ENCODE assay signal across 24 mouse cellular contexts in the genomic region with DNA sequence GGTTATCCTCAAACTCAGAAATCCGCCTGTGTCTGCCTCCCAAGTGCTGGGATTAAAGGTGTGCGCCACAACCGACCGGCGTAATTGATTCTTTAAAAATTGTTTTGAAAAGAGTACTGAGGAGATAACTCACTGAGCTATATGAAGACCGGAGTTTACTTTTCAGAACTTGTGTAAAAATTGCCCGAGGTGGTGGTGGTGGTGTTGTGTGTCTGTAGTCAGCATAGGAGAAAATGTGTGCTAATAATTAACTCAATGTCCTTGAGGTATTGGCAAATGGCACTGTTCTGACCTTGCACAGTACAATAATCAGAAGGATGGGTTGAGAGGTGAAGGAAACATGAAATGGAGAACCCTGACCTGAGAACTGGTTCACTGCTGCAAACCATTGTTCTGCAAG. TPM values are rescaled to one million over a fixed set of nuclear protein-coding genes. Genes with fewer than 3 reads are reported as not detected.
DNase-seq lines count a peak whose midpoint lies in the region; ATAC-seq and TF ChIP-seq lines count a peak whose summit lies in the region.
"Had no signal": no experiment of that assay in that cellular context is flagged by ENCODE, and none has a peak within 500 bp of the region (broad histone marks: within the 10 kb centered on the region; RNA-seq: fewer than 3 reads in every experiment).

No protein-coding gene starts in this region.

- H3K9ac ChIP-seq in CH12.LX (ENCODE audit: insufficient read depth, low read depth), result no peak overlapping the region
- H3K9ac ChIP-seq in intestine, embryonic 16.5 days (ENCODE audit: low read depth, low read length), result no peak overlapping the region
- no peak overlapping the region for H3K9ac ChIP-seq in liver, embryonic 16.5 days (ENCODE audit: low read depth, low read length)

- H3K4me2 ChIP-seq in CH12.LX (ENCODE audit: insufficient read depth, low read depth, poor library complexity, severe bottlenecking), result peak overlapping the region; percentile 24; the same call in 1 of the 2 replicates
- no peak overlapping the region for H3K4me2 ChIP-seq in intestine, embryonic 16.5 days (ENCODE audit: low read depth, low read length)
- peak overlapping the region; percentile 1; the same call in 1 of the 2 replicates for H3K4me2 ChIP-seq in liver, embryonic 16.5 days (ENCODE audit: low read depth, low read length)

- no peak overlapping the region for H3K4me3 ChIP-seq in kidney, adult 2 months (ENCODE audit: insufficient read depth, low read depth, low read length)
- H3K4me3 ChIP-seq in CH12.LX (replicated peaks in 1 of 3; ENCODE audit: low read depth in 2 of 3, low read length in 2 of 3, poor library complexity in 1 of 3), result no peak overlapping the region
- H3K4me3 ChIP-seq in intestine, embryonic 16.5 days (ENCODE audit: low read length), result no peak overlapping the region
- H3K4me3 ChIP-seq in liver, embryonic 16.5 days (ENCODE audit: low read depth, low read length), result 0 out of 2 replicates have a peak overlapping the region, but pooled peaks have one; percentile 7
- H3K4me3 ChIP-seq: embryonic facial prominence, embryonic 10.5 days; heart, embryonic 10.5 days; hindbrain, embryonic 10.5 days; midbrain, embryonic 10.5 days had no signal

- no peak for TF ChIP-seq EP300 in CH12.LX (IDR thresholded peaks at IDR 0.05; ENCODE audit: low read length)

- no peaks in the 10 kb centered on the region; the same call in 1 of the 2 replicates for H3K36me3 ChIP-seq in kidney, adult 2 months (ENCODE audit: control insufficient read depth, insufficient read depth, low read length)
- no peaks in the 10 kb centered on the region for H3K36me3 ChIP-seq in CH12.LX (replicated peaks in 1 of 2; ENCODE audit: control insufficient read depth in 1 of 2, insufficient read depth in 1 of 2, low read length in 1 of 2)
- H3K36me3 ChIP-seq in intestine, embryonic 16.5 days (ENCODE audit: control insufficient read depth, insufficient read depth, low read length), result no peaks in the 10 kb centered on the region
- H3K36me3 ChIP-seq in liver, embryonic 16.5 days (ENCODE audit: control insufficient read depth, insufficient read depth), result peaks cover 5% of the 10 kb centered on the region; the same call in 1 of the 2 replicates
- H3K36me3 ChIP-seq: embryonic facial prominence, embryonic 10.5 days; heart, embryonic 10.5 days; hindbrain, embryonic 10.5 days; midbrain, embryonic 10.5 days had no signal

- in situ Hi-C loops in CH12.LX (cut with MboI; ENCODE audit: low pct_ligation_motif_present, low pct_unique_long_range_greater_than_20kb, low sequenced_read_pairs), result loop anchor here (10.0 kb wide), 1 partner anchor 53 kb away; no protein-coding TSS in a partner anchor

- TF ChIP-seq CTCF in kidney, adult 2 months (conservative IDR thresholded peaks at IDR 0.05; ENCODE audit: insufficient read depth, insufficient read length, low read depth, low read length), result no peak
- no peak for TF ChIP-seq CTCF in CH12.LX (conservative IDR thresholded peaks at IDR 0.05 in 1 of 2, IDR thresholded peaks at IDR 0.05 in 1 of 2; ENCODE audit: low read depth in 2 of 2, low read length in 2 of 2)

- no peak for TF ChIP-seq POLR2A in kidney, adult 2 months (IDR thresholded peaks at IDR 0.05; ENCODE audit: low read depth, low read length)
- TF ChIP-seq POLR2A in CH12.LX (IDR thresholded peaks at IDR 0.05; ENCODE audit: low read depth, low read length), result no peak

- dilution Hi-C loops in CH12.LX (cut with MboI; ENCODE audit: extremely low pct_ligation_motif_present, extremely low pct_unique_long_range_greater_than_20kb, low sequenced_read_pairs), result no loop called here

- H3K4me1 ChIP-seq in kidney, adult 2 months (ENCODE audit: control insufficient read depth, insufficient read depth, low read length), result peaks cover 10% of the 10 kb centered on the region
- peaks cover 8 to 29% of the 10 kb centered on the region in 2 experiments; a peak in 3 of 4 replicates for H3K4me1 ChIP-seq in CH12.LX (ENCODE audit: control insufficient read depth in 1 of 2, insufficient read depth in 2 of 2)
- H3K4me1 ChIP-seq in intestine, embryonic 16.5 days (ENCODE audit: control insufficient read depth, insufficient read depth, low read length), result peaks cover 5% of the 10 kb centered on the region
- peaks cover 22% of the 10 kb centered on the region for H3K4me1 ChIP-seq in liver, embryonic 16.5 days (ENCODE audit: control insufficient read depth, low read depth, low read length)

- WGBS in kidney, adult 2 months, result 64% methylated on average over 7 of the region's 7 CpGs
- WGBS in intestine, embryonic 16.5 days, result 70% methylated on average over 7 of the region's 7 CpGs
- WGBS in liver, embryonic 16.5 days (ENCODE audit: insufficient replicate concordance), result 83% methylated on average over 7 of the region's 7 CpGs

- TF ChIP-seq RAD21 in CH12.LX (IDR thresholded peaks at IDR 0.05; ENCODE audit: low read depth, low read length), result no peak

- no peaks in the 10 kb centered on the region for H3K79me2 ChIP-seq in CH12.LX (replicated peaks; ENCODE audit: control insufficient read depth, extremely low read depth, insufficient read depth, poor library complexity, severe bottlenecking)

- H3K27ac ChIP-seq in kidney, adult 2 months (ENCODE audit: insufficient read depth, low read depth, low read length), result peak overlapping the region; percentile 75
- 0 out of 2 replicates have a peak overlapping the region, but pooled peaks have one; percentile 28 for H3K27ac ChIP-seq in CH12.LX (ENCODE audit: insufficient read depth, low read depth)
- H3K27ac ChIP-seq in intestine, embryonic 16.5 days (ENCODE audit: low read length), result peak overlapping the region; percentile 63
- H3K27ac ChIP-seq in liver, embryonic 16.5 days (ENCODE audit: low read length), result peak overlapping the region; percentile 53; the same call in 1 of the 2 replicates
- H3K27ac ChIP-seq: embryonic facial prominence, embryonic 10.5 days; heart, embryonic 10.5 days; hindbrain, embryonic 10.5 days; kidney, postnatal 0 days; midbrain, embryonic 10.5 days had no signal

- H3K27me3 ChIP-seq in kidney, adult 2 months (replicated peaks; ENCODE audit: control insufficient read depth, insufficient read depth, low read length), result no peaks in the 10 kb centered on the region
- H3K27me3 ChIP-seq in CH12.LX (replicated peaks), result no peaks in the 10 kb centered on the region
- no peaks in the 10 kb centered on the region for H3K27me3 ChIP-seq in intestine, embryonic 16.5 days (replicated peaks; ENCODE audit: control insufficient read depth, insufficient read depth, low read length)
- H3K27me3 ChIP-seq in liver, embryonic 16.5 days (ENCODE audit: control insufficient read depth, insufficient read depth, low read depth, low read length), result no peaks in the 10 kb centered on the region

- peak; percentile 68 for DNase-seq in kidney, adult 2 months
- DNase-seq in kidney, postnatal 14 days, result no peak
- DNase-seq in CH12.LX (ENCODE audit: extremely low read depth), result no peak
- no peak for DNase-seq in cerebellum, adult 18-20 months
- DNase-seq in right cerebral cortex, adult 18-20 months, result no peak
- DNase-seq: cerebellum, adult 9-10 months; gastrocnemius, postnatal 36 days; lung, adult 18-20 months; lung, postnatal 14 days; thymus, postnatal 25 days had no signal

- peak; percentile 21; the same call in 1 of the 2 replicates for ATAC-seq in intestine, embryonic 16.5 days
- no peak for ATAC-seq in liver, embryonic 16.5 days (ENCODE audit: low read depth)
- ATAC-seq: forebrain, embryonic 16.5 days had no signal

- no peaks in the 10 kb centered on the region for H3K9me3 ChIP-seq in CH12.LX (replicated peaks; ENCODE audit: low read length)
- no peaks in the 10 kb centered on the region for H3K9me3 ChIP-seq in intestine, embryonic 16.5 days (ENCODE audit: control insufficient read depth, low read length)
- H3K9me3 ChIP-seq in liver, embryonic 16.5 days (replicated peaks; ENCODE audit: control insufficient read depth, low read length), result no peaks in the 10 kb centered on the region
- H3K9me3 ChIP-seq: embryonic facial prominence, embryonic 10.5 days; heart, embryonic 10.5 days; hindbrain, embryonic 10.5 days; midbrain, embryonic 10.5 days had no signal

RNA-seq across cellular contexts. Expression of gene Hist1h2bc, which starts 3.9 kb away (rescaled TPM):
- polyA plus RNA-seq in kidney, adult 2 months (2012; rRNA removed), result 473 and 571 TPM in 2 replicates
- total RNA-seq in CH12.LX (2012; rRNA removed) (436 and 456 TPM in 2 replicates), CH12.LX (2014; rRNA removed) (16.1 and 17.4 TPM in 2 replicates)
- polyA plus RNA-seq in CH12.LX (2012; ENCODE audit: insufficient read length, low read depth), result 1.1 and 2.2 TPM in 2 replicates
- polyA plus RNA-seq in intestine, embryonic 16.5 days (2015; fragmentation: Nextera tagmentation; extraction: Ambion mirVana), result 101 and 110 TPM in 2 replicates
- polyA plus RNA-seq in liver, embryonic 16.5 days (2015; fragmentation: Nextera tagmentation; extraction: Ambion mirVana), result 202 and 220 TPM in 2 replicates

RNA-seq across cellular contexts. Expression of gene Hist1h2ac, which starts 4.2 kb away (rescaled TPM):
- polyA plus RNA-seq in kidney, adult 2 months (2012; rRNA removed), result 0.43 and 0.44 TPM in 2 replicates
- total RNA-seq in CH12.LX (2012; rRNA removed), result 114 and 122 TPM in 2 replicates
- total RNA-seq in CH12.LX (2014; rRNA removed), result 0.96 and 0.97 TPM in 2 replicates
- 0.14 TPM in 1 of 2 replicates, not detected in the other for polyA plus RNA-seq in CH12.LX (2012; ENCODE audit: insufficient read length, low read depth)
- polyA plus RNA-seq in intestine, embryonic 16.5 days (2015; fragmentation: Nextera tagmentation; extraction: Ambion mirVana), result 0.94 and 1.0 TPM in 2 replicates
- 1.2 and 1.5 TPM in 2 replicates for polyA plus RNA-seq in liver, embryonic 16.5 days (2015; fragmentation: Nextera tagmentation; extraction: Ambion mirVana)

RNA-seq across cellular contexts. Expression of gene Hist1h1t, which starts 7.7 kb away (rescaled TPM):
- not detected in 2 replicates for polyA plus RNA-seq in kidney, adult 2 months (2012; rRNA removed)
- total RNA-seq in CH12.LX (2012; rRNA removed) (0.38 and 0.76 TPM in 2 replicates), CH12.LX (2014; rRNA removed) (not detected in 2 replicates)
- not detected in 2 replicates for polyA plus RNA-seq in CH12.LX (2012; ENCODE audit: insufficient read length, low read depth)
- polyA plus RNA-seq in intestine, embryonic 16.5 days (2015; fragmentation: Nextera tagmentation; extraction: Ambion mirVana), result 0.15 and 0.20 TPM in 2 replicates
- 0.13 TPM in 1 of 2 replicates, not detected in the other for polyA plus RNA-seq in liver, embryonic 16.5 days (2015; fragmentation: Nextera tagmentation; extraction: Ambion mirVana)
- total RNA-seq: adrenal gland, adult 18-20 months; gastrocnemius, postnatal 36 days; left cerebral cortex, postnatal 25 days; monocyte, adult 5-6 weeks had no signal
- polyA plus RNA-seq: C2C12; embryonic facial prominence, embryonic 10.5 days; forebrain, embryonic 16.5 days; heart, postnatal 0 days; hindbrain, embryonic 10.5 days; kidney, postnatal 0 days; midbrain, embryonic 10.5 days; neural tube, embryonic 11.5 days had no signal

RNA-seq across cellular contexts. Expression of gene Hist1h4c, which starts 10.3 kb away (rescaled TPM):
- polyA plus RNA-seq in kidney, adult 2 months (2012; rRNA removed), result 9.4 and 10.3 TPM in 2 replicates
- total RNA-seq in CH12.LX (2012; rRNA removed) (1,176 and 1,374 TPM in 2 replicates), CH12.LX (2014; rRNA removed) (3.9 and 6.9 TPM in 2 replicates)
- 0.76 and 1.2 TPM in 2 replicates for polyA plus RNA-seq in CH12.LX (2012; ENCODE audit: insufficient read length, low read depth)
- polyA plus RNA-seq in intestine, embryonic 16.5 days (2015; fragmentation: Nextera tagmentation; extraction: Ambion mirVana), result 2.9 and 3.1 TPM in 2 replicates
- polyA plus RNA-seq in liver, embryonic 16.5 days (2015; fragmentation: Nextera tagmentation; extraction: Ambion mirVana), result 6.3 and 8.9 TPM in 2 replicates

RNA-seq across cellular contexts. Expression of gene Hfe, which starts 22.7 kb away (rescaled TPM):
- polyA plus RNA-seq in kidney, adult 2 months (2012; rRNA removed), result 21.2 and 21.4 TPM in 2 replicates
- 0.08 and 0.50 TPM in 2 replicates for total RNA-seq in CH12.LX (2012; rRNA removed)
- total RNA-seq in CH12.LX (2014; rRNA removed), result 0.16 and 0.39 TPM in 2 replicates
- polyA plus RNA-seq in CH12.LX (2012; ENCODE audit: insufficient read length, low read depth), result 0.67 and 1.0 TPM in 2 replicates
- 8.5 and 9.7 TPM in 2 replicates for polyA plus RNA-seq in intestine, embryonic 16.5 days (2015; fragmentation: Nextera tagmentation; extraction: Ambion mirVana)
- polyA plus RNA-seq in liver, embryonic 16.5 days (2015; fragmentation: Nextera tagmentation; extraction: Ambion mirVana), result 16.0 and 16.3 TPM in 2 replicates

Comparison
In these comparisons a context has a peak if more than half of its experiments do, and no peak if none do; other contexts are left out.
1. RNA of gene Hist1h2bc, which starts 3.9 kb away (polyA plus RNA-seq): 473 to 571 TPM in kidney, adult 2 months, 202 to 220 TPM in liver, embryonic 16.5 days and 101 to 110 TPM in intestine, embryonic 16.5 days; 1.1 to 2.2 TPM in CH12.LX; every median in the first group is over 10 times any median in the second.
2. Peak in every context shown above with its lines, with median percentiles within 50 percentile points of each other: H3K27ac ChIP-seq.